Mouse (Mus musculus): ENCODE results near the gene Srsf4.

DNA sequence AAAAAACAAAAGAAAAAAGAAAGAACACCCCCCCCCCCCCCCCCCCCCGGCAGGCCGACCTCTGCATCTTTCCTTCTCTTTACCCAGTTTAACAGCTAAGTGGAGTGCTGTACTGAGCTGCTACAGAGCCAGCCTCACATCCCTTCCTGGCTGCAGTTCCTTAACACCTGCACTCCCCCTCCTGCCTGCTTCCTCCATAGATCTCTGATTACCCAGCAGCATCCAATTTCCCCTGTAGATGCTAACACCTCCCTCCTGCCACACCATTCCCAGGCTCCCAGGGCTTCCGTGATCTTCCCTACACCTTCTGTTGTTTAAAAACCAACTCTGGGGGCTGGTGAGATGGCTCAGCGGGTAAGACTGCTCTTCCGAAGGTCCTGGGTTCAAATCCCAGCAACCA is 38.1 kb downstream of the Srsf4 start:
- TF ChIP-seq CTCF (IDR thresholded peaks at IDR 0.05) (no peak), EP300 (IDR thresholded peaks at IDR 0.05; ENCODE audit: insufficient read depth, low read depth, low read length) (no peak)
